Mouse (Mus musculus): ENCODE results near the gene Ssbp1.

The Ssbp1 gene

DNA sequence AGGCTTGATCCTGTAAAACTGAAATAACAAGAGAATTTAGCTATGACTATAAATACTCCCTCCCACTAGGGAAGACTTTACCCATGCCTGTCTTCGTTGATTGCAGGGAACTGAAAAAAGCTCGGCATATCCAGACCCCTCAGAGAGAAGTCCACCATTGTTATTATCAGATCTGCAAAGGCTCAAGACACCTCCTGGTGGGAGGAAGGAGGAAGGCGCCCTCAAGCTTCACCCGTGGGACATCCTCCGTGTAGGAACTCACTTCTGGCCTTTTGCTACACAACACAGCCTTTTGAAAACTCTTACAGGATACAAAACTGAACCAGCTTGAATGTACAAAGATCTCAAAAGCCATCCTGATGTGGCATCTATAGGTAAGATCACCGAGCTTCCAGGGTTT is 5.4 kb upstream of the Ssbp1 start:
- DNase-seq (ENCODE audit: low read depth): no peak

DNA sequence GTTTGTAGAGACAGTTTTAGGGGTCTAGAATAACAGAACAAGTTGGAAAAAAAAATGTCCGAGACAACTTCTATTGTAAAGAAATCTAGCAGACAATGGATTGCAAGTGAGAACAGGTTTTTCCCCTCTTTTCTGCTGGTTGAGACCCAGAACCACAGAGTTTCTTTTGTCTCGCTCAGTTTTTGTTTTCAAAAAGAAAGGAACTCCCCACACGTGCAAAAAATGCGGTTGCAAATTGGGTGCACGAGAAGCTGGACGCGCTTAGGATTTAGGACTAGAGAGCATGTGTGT is 513 bp downstream of the Ssbp1 start:
- no peak for DNase-seq (ENCODE audit: low read depth)

DNA sequence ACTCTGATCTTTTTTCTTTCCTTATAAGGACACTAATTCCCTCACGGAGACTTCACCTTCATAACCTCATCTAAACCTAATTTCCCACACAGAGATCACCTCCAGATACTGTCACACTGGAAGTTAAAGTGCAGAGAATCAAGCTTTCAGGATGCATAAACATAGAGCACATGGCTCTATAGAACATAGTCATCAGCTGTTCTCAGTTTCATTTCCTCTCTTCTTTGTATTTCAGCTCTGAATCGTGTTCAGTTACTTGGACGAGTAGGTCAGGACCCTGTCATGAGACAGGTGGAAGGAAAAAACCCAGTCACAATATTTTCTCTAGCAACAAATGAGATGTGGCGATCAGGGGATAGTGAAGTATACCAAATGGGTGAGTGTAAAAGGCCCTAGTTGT is 5.0 kb downstream of the Ssbp1 start:
- DNase-seq (ENCODE audit: low read depth): no peak

DNA sequence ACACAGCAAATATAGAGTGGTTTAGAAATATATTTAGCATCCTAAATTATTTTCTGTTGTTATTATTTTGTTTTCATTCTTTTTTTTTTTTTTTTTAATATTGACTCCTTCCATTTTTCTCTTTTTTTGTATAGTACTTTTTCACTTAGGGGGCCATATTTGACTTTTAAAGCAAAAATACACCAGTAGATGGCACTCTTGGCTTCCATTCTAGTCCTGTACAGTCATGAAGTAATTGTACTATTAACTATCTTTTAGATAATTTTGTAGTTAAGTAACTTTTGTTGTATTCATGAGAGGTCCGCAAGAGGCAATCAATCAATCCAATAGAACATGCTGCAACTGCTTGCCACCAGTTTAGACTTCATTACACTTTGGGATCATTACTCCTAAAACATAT is 8.6 kb downstream of the Ssbp1 start:
- DNase-seq (ENCODE audit: low read depth): no peak

GRCm38 (mm10) chr6:40482318-40482717 is 11.2 kb downstream of the Ssbp1 start:
- DNase-seq (ENCODE audit: low read depth): no peak

DNA sequence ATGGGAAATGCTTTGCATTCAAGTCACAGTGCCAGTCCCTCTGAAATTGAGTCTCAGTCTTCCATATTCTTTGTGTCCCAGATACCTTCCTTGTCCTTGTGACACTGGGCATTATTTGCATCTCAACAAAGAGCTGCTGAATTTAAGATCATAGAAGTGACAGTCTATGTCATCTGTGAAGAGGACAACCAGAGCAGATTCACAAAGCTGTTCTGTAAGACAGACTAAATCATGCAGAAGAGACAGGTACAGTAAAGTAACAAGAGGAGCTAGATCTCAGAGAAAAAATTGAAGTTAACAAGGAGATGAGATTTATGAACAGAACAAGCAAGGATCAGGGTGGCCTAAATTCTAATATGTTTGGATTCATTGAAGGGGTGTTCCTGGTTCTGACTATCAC is 19.8 kb downstream of the Ssbp1 start, which contains the start of gene Tas2r137:
Gene Tas2r137, plus strand, starts transcription at position 301 of the 400 bp plus-strand sequence.
- DNase-seq (ENCODE audit: low read depth): no peak

GRCm38 (mm10) chr6:40493229-40493628 is 22.1 kb downstream of the Ssbp1 start, which contains the start of gene Tas2r108:
Gene Tas2r108 (plus strand): TSS chr6:40493529.
- no peak for DNase-seq (ENCODE audit: low read depth)

- DNase-seq (ENCODE audit: low read depth): no peak
Observed at GRCm38 (mm10) chr6:40519408-40519807, 48.3 kb downstream of the Ssbp1 start, which contains the start of gene Prss37. Gene Prss37 (minus strand): TSS chr6:40519508.

Data from fibroblast of lung, adult 2 months (primary cell).